Mouse (Mus musculus) retina, embryonic 14.5 days (tissue): ENCODE data around the gene Retn.

Source experiments
- DNase-seq: peaks from one replicate; pipeline ENCODE4 v3.0.0-alpha.2; 2015; ENCODE audit warnings: low spot score

Gene Retn

GRCm38 (mm10) chr8:3655526-3655925, at the start of gene Retn:
Gene Retn, plus strand, starts transcription at chr8:3655770.
- DNase-seq = no peak

DNA sequence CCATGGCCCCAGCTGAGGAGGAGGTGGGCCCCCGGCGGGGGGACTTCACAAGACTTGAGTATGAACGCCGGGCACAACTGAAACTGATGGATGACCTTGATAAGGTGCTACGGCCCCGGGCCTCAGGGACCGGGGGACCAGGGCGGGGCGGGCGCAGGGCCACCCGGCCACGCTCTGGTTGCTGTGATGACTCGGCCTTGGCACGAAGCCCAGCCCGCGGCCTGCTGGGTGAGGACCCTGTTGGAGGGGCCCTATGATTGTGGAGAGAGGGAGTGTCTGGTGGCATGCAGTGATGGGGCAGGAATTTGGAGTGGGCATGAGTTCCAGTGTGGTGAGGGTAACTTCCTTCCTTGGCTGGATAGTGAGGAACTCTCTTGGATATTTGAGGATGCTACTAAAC, 49.0 kb upstream of the Retn start:
- DNase-seq = no peak

GRCm38 (mm10) chr8:3607822-3608221, 47.7 kb upstream of the Retn start:
- DNase-seq = no peak

GRCm38 (mm10) chr8:3609046-3609815, 46.3 kb upstream of the Retn start:
- no peak for DNase-seq

GRCm38 (mm10) chr8:3609816-3610150, 45.8 kb upstream of the Retn start:
- no peak for DNase-seq

DNA sequence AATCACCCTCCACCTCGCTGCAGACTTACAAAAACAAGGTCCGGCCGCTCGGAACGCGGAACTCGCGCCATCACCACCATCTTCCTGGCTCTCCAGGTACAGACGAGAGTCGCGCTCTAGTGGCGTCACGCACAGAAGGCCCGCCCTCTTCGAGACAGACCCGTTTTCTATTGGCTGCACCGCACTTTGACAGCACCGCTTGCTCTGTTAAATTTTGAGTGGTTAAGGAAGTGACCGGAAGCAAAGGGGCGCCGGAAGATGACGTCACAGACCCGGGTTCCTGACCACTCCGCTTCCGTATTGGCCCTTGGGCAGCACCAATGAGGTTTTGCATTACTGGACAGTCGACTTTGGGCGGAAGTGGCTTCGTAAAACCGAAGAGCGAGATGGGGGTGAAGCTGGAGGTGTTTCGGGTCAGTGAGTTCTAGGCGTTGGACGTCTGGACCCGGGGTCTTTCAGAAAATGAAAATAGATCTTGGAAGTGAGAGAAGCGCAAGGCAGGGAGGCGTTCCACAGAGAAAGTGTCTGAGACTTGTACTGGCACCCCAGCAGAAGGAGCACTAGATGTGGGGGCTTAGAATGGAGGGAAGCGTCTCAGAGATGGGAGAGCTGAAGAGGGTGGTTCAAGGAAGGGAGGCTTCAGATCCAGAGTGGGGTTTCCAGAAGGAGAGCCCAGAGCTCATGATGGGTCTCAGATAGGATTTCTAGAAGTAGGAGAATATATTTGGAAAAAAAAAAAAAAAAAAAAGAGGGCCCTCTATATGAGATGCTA, 34.2 kb upstream of the Retn start, which contains the start of the genes Xab2 and Pet100:
Gene Xab2 (minus strand): TSS at position 118 of the 772 bp plus-strand sequence.
Gene Pet100 (plus strand): TSS at position 350 of the 772 bp plus-strand sequence.
- DNase-seq = peak; percentile 100

DNA sequence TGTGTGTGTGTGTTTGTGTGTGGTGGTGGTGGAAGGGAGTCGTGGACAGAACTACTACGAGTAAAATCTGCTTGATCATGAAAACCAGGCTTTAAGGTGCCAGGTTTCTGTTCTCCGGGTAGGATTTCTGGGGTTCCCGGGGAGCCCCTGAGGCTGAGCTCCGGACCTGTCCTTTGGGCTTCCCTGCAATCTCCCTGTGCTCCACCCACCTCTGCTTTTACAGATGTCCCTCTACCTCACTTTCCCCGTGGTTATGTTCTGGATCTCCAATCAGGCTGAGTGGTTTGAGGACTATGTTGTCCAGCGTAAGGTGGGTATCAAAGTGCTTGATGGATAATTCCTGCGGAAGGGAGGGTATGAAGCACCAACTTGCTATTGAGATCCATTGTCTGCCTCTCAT, 33.5 kb upstream of the Retn start:
- DNase-seq = no peak

DNA sequence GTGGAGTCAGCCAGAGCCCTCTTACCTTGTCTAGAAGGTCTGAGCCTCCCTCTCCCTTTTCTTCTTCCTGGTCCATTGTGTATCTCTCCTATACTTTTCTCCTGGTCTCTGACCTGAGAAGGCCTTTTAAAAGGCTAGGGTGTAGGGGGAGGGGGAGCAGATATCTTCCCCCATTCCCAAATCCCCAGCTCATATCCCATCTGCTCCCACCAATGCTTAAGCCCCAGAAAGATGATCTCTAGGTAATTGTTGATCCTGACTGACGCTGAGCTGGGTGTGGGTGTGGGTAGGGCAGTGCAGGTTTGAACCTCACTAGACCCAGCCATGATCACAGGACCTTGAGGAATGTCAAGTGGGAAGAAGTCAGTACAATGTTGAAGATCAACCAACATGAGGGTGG, 30.1 kb upstream of the Retn start, which contains the start of gene Pcp2:
Gene Pcp2 (minus strand): TSS at position 101 of the 400 bp plus-strand sequence.
- DNase-seq = no peak

DNA sequence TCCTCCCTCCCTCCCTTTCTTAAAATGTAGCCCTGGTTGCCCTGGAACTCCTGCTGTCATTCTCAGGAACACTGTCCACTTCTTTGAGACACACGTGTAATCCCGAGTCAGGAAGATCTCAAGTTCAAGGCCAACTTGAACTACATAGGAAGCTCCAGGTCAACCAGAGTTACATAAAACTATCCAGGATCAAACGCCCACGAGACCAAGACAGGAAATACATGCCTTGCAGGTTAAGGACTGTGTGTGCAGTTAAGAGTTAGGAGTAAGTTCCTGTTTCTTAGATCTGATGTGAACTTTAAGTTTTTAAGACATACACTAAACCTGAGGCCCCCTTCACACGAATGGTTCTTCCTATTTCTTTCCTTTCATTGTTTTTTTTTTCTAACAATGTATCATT, 28.6 kb upstream of the Retn start:
- no peak for DNase-seq

- DNase-seq = peak; percentile 58
Observed at GRCm38 (mm10) chr8:3628014-3628413, 27.6 kb upstream of the Retn start.

DNA sequence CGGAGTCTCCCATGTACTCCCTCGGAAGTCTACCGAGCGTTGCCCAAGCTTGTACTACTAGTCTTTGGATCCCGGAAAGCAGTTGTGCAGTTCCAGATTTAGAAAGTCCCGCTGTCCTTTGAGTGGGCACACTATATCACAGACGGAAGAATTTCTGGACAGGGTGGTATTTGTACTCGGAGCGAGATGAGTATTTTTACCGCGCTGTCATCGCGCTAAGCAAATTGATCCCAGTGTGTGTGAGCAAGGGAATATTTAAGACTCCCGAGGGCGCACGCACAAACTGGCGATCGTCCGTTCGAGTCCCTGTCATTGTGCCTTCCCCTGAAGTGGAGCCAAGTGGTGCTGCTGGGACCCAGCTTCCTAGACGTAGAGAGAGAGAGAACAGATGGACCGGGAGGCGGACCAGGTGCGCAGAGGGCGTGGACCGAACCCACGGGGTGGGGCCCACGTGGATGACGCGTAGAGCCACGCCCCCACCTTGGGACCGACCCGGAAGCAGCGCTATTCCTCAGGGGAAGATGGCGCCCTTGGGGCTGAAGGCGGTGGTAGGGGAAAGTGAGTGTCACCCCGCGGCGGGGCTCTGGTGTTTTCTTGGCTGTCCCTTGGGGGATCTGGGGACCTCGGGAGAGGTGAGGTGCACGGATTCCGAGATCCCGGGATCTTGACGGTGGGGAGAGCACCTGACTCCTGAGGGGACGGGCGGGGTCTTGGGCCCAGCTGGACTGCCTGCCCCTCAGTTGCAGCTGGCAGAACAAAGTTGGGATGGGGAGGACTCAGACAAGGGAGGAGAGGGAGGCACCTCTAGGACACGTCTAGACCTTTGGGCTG, 24.7 kb upstream of the Retn start, which contains the start of gene Stxbp2:
Gene Stxbp2 (plus strand): TSS at position 309 of the 831 bp plus-strand sequence.
- DNase-seq = peak; percentile 76

DNA sequence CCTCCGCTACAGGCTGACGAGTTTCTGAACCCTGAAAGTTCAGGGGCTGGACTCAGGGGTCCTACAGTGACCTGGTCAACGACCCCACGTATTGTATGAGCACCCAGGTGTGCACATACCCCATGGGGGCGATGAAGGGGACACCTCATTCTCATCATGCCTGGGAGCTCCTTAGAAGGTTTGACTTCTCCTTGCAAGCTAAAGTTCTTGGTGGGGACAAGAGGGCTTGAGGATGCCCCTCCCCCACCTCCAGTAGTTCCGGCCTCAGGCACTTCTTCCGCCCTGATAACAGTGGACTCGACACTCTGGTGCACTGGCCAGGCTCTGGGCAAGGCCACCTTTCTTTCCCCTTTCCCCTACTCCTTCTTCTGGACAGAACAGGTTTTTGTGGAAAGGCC, 24.1 kb upstream of the Retn start:
- peak; percentile 32 for DNase-seq

- peak; percentile 12 for DNase-seq
Observed at GRCm38 (mm10) chr8:3645804-3646203, 9.8 kb upstream of the Retn start.

DNA sequence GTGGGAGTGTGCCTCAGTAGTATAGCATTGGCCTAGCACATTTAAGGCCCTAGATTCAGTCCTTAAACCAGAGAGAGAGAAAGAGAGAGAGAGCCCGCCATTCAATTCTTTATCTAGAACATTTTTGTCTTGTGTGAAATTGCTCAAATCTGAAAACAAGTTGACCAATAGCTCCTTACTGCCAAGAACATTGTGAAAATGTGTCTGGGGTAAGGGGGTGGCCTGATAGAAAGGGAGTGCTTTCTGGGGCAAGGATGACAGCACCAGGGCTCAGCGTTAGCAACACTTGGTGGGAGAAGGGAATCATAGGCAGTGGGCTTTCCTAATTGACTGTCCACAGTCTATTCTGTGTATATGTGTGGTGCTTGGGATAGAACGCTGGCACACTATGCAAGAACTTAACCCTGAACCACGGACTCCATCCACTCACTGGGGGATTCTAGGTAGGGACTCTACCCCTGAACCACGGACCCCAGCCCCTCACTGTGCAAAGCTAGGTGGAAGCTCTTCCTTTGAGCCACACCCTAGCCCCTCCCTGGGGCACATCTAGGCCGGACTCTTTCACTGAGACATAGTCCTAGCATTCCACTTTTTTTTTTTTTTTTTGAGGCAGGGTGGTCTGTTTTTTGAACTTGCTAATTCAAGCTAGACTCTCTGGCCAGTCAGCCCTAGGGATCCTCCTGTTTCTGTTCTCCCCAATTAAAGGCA, 8.6 kb upstream of the Retn start:
- no peak for DNase-seq

DNA sequence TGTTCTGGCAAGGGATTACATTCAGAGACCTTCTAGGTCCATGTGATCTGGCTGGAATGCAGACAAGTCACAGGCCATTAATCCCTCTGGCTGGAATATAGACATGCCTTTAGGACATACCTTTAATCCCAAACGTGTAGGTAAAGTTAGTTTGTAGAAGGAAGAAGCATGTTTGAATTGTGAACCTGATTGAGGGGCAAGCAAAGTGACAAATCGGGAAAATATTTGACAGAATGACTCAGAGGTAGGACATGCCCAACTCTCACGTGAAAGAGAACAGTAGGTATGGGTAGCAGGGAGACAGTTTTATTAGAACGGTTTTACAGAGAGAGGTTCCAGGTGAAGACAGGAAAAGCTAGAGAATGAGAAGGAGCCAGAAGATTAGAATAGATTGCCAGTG, 8.0 kb upstream of the Retn start:
- DNase-seq = no peak

- DNase-seq = no peak
Observed at GRCm38 (mm10) chr8:3648268-3648667, 7.3 kb upstream of the Retn start.

DNA sequence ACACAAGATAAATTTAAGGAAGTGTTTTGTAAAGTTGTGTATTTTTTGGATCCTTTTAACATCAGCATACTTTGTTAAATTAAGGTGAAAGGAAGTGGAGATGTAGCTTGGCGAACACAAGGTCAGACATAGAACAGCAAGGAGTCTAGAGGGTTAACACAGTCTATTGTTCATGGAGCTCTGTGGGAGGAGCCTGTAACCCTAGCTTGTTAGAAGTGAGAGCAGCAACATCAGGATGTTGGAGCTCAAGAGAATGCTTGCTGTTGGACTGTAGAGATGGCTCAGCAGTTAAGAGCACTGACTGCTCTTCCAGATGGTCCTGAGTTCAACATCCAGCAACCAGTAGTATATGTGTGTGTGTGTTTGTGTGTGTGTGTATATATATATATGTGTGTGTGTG, 6.6 kb upstream of the Retn start:
- peak; percentile 33 for DNase-seq

DNA sequence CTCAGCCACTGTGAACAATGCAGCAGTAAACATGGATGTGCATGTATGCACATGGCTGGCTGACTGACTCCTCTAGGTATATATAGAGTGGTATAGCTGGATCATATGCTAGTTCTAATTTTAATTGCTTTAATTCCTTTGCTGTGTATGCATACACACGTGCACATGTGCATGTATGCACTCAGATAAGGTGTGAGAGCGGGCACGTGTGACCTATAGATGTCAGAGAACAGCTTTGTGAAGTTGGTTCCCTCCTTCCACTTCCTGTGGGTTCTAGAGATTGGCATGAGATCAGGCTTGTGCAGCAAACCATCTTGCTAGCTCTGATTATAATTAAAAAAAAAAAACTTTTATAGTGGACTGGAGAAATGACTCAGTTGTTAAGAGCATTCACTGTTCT, 2.7 kb upstream of the Retn start:
- no peak for DNase-seq

DNA sequence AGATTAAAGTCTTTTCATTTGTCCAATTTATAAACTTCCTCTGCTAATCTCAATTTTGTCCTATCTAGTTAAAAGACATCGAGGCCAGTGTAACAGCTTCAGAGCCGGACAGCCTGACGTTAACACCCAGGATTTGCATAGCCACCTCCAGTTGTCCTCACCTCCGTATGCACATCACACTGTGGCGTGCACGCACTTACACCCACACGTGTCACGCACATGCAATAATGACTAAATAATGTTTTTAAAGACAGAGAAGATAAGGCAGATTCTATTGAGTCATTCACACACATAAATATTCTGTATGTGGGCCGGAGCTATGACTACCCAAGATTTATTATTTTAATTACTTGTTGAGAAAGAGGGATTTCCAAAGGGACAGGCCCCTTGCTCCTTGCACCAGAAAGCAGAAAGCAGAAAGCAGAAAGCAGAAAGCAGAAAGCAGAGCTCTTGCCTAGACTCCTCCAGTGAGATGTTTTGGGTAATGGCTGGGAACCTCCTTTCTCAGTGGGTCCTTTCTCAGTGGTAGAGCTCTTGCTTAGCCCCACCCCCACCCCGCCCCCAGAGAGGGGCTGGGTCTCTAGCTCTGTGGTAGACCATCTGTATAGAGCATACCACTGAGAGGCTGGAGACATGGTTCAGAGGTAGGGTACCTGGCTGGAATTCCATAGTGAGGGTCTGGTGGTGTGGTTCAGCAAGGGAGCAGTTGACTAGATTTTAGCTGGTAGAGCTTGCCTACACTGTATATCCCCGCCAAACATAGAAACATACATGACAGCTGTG, 653 bp upstream of the Retn start:
- DNase-seq = no peak

GRCm38 (mm10) chr8:3656725-3657381, 1.3 kb downstream of the Retn start:
- peak; percentile 55 for DNase-seq
